Mouse (Mus musculus) yolk sac, embryonic 10.5 days (tissue): ENCODE data around the gene Sccpdh.

Source experiments
- DNase-seq: peaks from one replicate; pipeline ENCODE4 v3.0.0-alpha.2; 2017; ENCODE audit warnings: low spot score

Sccpdh gene

GRCm38 (mm10) chr1:179734500-179735474 lies 66.8 kb downstream of the Sccpdh start:
- DNase-seq = peak; percentile 43

DNA sequence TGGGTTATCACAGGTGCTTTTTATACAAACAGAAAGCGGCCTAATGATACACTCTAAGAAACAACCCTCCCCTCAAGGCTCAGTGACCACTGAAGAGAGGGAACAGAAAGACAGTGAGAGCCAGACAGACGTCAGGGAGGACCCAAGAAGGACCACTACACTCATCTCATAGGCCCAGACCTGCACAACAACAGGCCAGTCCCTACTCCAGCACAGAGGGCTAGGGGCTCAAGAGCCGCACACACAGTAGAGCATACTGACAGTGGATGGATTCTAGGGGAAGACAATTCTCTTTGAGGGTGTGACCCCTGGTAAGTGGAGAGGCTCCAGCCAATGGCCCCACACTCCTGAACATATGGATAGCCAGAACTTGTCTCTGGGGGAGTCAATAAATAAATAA lies 68.5 kb downstream of the Sccpdh start:
- no peak for DNase-seq
